Mouse (Mus musculus): Measurements from ENCODE around the gene Ociad1.

GRCm38 (mm10) chr5:73345254-73345653 lies 52.7 kb downstream of the Ociad1 start:
- TF ChIP-seq CTCF (IDR thresholded peaks at IDR 0.05; ENCODE audit: borderline replicate concordance, insufficient read depth, low read depth, low read length) (no peak), POLR2A (IDR thresholded peaks at IDR 0.05; ENCODE audit: borderline replicate concordance, insufficient read depth, low read length) (no peak)
